Mouse (Mus musculus): ENCODE measurements around the gene Zdhhc23.

GRCm38 (mm10) chr16:44011010-44011409 lies 31.4 kb upstream of the Zdhhc23 start:
- TF ChIP-seq CTCF (IDR thresholded peaks at IDR 0.05; ENCODE audit: extremely low read depth, insufficient read length, insufficient replicate concordance, low read depth, low read length) (no peak), POLR2A (IDR thresholded peaks at IDR 0.05; ENCODE audit: low read depth, low read length) (no peak)

Measured in small intestine, adult 2 months (tissue).